Mouse (Mus musculus): ENCODE results near the gene Ahdc1. TPM values are rescaled to one million over a fixed set of nuclear protein-coding genes. Genes with fewer than 3 reads are reported as not detected.

The Ahdc1 gene
- polyA plus RNA-seq, 1 experiment from 2014 or later, result 14.6 TPM

GRCm38 (mm10) chr4:133074894-133075572, 64.0 kb downstream of the Ahdc1 start:
- Histone ChIP-seq H3K9me3 (no peaks in the 10 kb centered on the region), H3K9ac (no peak overlapping the region), H3K27ac (peak overlapping the region; percentile 8; the same call in 1 of the 2 replicates), H3K36me3 (peaks cover 64% of the 10 kb centered on the region), H3K4me1 (peaks cover 19% of the 10 kb centered on the region), H3K4me2 (replicated peaks) (no peak overlapping the region), H3K27me3 (no peaks in the 10 kb centered on the region), H3K4me3 (no peak overlapping the region)
- WGBS, result 72% methylated on average over 8 of the region's 8 CpGs
- ATAC-seq (ENCODE audit: insufficient number of reproducible peaks, insufficient read depth, low FRiP score, low TSS enrichment), result no peak

- no peaks in the 10 kb centered on the region for H3K27me3 ChIP-seq
- 62% methylated on average over 5 of the region's 5 CpGs for WGBS
- peaks cover 35% of the 10 kb centered on the region for H3K36me3 ChIP-seq
- no peaks in the 10 kb centered on the region for H3K9me3 ChIP-seq
- H3K4me3 ChIP-seq, result no peak overlapping the region
- H3K9ac ChIP-seq, result no peak overlapping the region
- H3K4me2 ChIP-seq (replicated peaks), result no peak overlapping the region
- ATAC-seq (ENCODE audit: insufficient number of reproducible peaks, insufficient read depth, low FRiP score, low TSS enrichment), result no peak
- peaks cover 8% of the 10 kb centered on the region for H3K4me1 ChIP-seq
- no peak overlapping the region for H3K27ac ChIP-seq
Measured at GRCm38 (mm10) chr4:133078947-133079346, 67.9 kb downstream of the Ahdc1 start.

- H3K4me3 ChIP-seq, result no peak overlapping the region
- H3K36me3 ChIP-seq, result peaks cover 31% of the 10 kb centered on the region
- 46% methylated on average over 7 of the region's 7 CpGs for WGBS
- H3K27me3 ChIP-seq, result no peaks in the 10 kb centered on the region
- no peak for ATAC-seq (ENCODE audit: insufficient number of reproducible peaks, insufficient read depth, low FRiP score, low TSS enrichment)
- peaks cover 11% of the 10 kb centered on the region for H3K4me1 ChIP-seq
- H3K9ac ChIP-seq, result no peak overlapping the region
- no peak overlapping the region for H3K4me2 ChIP-seq (replicated peaks)
- H3K9me3 ChIP-seq, result no peaks in the 10 kb centered on the region
- H3K27ac ChIP-seq, result peak overlapping the region; percentile 12; the same call in 1 of the 2 replicates
Measured at GRCm38 (mm10) chr4:133079416-133080113, 68.5 kb downstream of the Ahdc1 start.

GRCm38 (mm10) chr4:133080862-133081261, 69.8 kb downstream of the Ahdc1 start:
- no peak overlapping the region for H3K27ac ChIP-seq
- 91% methylated on average over 3 of the region's 3 CpGs for whole genome bisulfite sequencing
- no peak overlapping the region for H3K9ac ChIP-seq
- ATAC-seq (ENCODE audit: insufficient number of reproducible peaks, insufficient read depth, low FRiP score, low TSS enrichment), result no peak
- no peaks in the 10 kb centered on the region for H3K27me3 ChIP-seq
- peaks cover 24% of the 10 kb centered on the region for H3K4me1 ChIP-seq
- H3K9me3 ChIP-seq, result no peaks in the 10 kb centered on the region
- H3K36me3 ChIP-seq, result peaks cover 24% of the 10 kb centered on the region
- no peak overlapping the region for H3K4me3 ChIP-seq
- no peak overlapping the region for H3K4me2 ChIP-seq (replicated peaks)

- Histone ChIP-seq H3K27me3 (no peaks in the 10 kb centered on the region), H3K4me1 (peaks cover 36% of the 10 kb centered on the region), H3K9me3 (no peaks in the 10 kb centered on the region), H3K27ac (no peak overlapping the region), H3K4me3 (no peak overlapping the region), H3K4me2 (replicated peaks) (no peak overlapping the region), H3K9ac (no peak overlapping the region), H3K36me3 (peaks cover 20% of the 10 kb centered on the region)
- WGBS, result 84% methylated on average over 6 of the region's 6 CpGs
- no peak for ATAC-seq (ENCODE audit: insufficient number of reproducible peaks, insufficient read depth, low FRiP score, low TSS enrichment)
Measured at GRCm38 (mm10) chr4:133082216-133082773, 71.2 kb downstream of the Ahdc1 start.

- H3K4me3 ChIP-seq, result peak overlapping the region; percentile 42; the same call in 1 of the 2 replicates
- WGBS, result 11% methylated on average over 3 of the region's 3 CpGs
- H3K4me2 ChIP-seq (replicated peaks), result peak overlapping the region; percentile 97
- no peaks in the 10 kb centered on the region for H3K27me3 ChIP-seq
- H3K4me1 ChIP-seq, result peaks cover 43% of the 10 kb centered on the region
- peaks cover 4% of the 10 kb centered on the region; the same call in 1 of the 2 replicates for H3K36me3 ChIP-seq
- H3K9ac ChIP-seq, result peak overlapping the region; percentile 59; the same call in 1 of the 2 replicates
- no peaks in the 10 kb centered on the region for H3K9me3 ChIP-seq
- peak overlapping the region; percentile 76 for H3K27ac ChIP-seq
- no peak for ATAC-seq (ENCODE audit: insufficient number of reproducible peaks, insufficient read depth, low FRiP score, low TSS enrichment)
Measured at GRCm38 (mm10) chr4:133083991-133084861, 73.2 kb downstream of the Ahdc1 start.

- Histone ChIP-seq H3K36me3 (no peaks in the 10 kb centered on the region), H3K27me3 (no peaks in the 10 kb centered on the region), H3K4me2 (replicated peaks) (peak overlapping the region; percentile 97), H3K4me1 (peaks cover 50% of the 10 kb centered on the region), H3K27ac (peak overlapping the region; percentile 76), H3K9ac (peak overlapping the region; percentile 59), H3K4me3 (peak overlapping the region; percentile 42), H3K9me3 (no peaks in the 10 kb centered on the region)
- under 1% methylated on average over 53 of the region's 53 CpGs for WGBS
- no peak for ATAC-seq (ENCODE audit: insufficient number of reproducible peaks, insufficient read depth, low FRiP score, low TSS enrichment)
Measured at GRCm38 (mm10) chr4:133085011-133085782, 74.1 kb downstream of the Ahdc1 start.

GRCm38 (mm10) chr4:133085783-133086342, 74.8 kb downstream of the Ahdc1 start:
- Histone ChIP-seq H3K4me2 (replicated peaks) (peak overlapping the region; percentile 97), H3K4me1 (peaks cover 56% of the 10 kb centered on the region), H3K36me3 (no peaks in the 10 kb centered on the region), H3K27me3 (no peaks in the 10 kb centered on the region), H3K27ac (peak overlapping the region; percentile 76), H3K4me3 (peak overlapping the region; percentile 42), H3K9me3 (no peaks in the 10 kb centered on the region), H3K9ac (no peak overlapping the region)
- peak; percentile 48; the same call in 1 of the 2 replicates for ATAC-seq (ENCODE audit: insufficient number of reproducible peaks, insufficient read depth, low FRiP score, low TSS enrichment)
- WGBS, result 5% methylated on average over 12 of the region's 12 CpGs

- Histone ChIP-seq H3K9ac (no peak overlapping the region), H3K4me1 (peaks cover 66% of the 10 kb centered on the region), H3K36me3 (no peaks in the 10 kb centered on the region), H3K4me2 (replicated peaks) (no peak overlapping the region), H3K27ac (peak overlapping the region; percentile 41; the same call in 1 of the 2 replicates), H3K27me3 (no peaks in the 10 kb centered on the region), H3K4me3 (no peak overlapping the region), H3K9me3 (no peaks in the 10 kb centered on the region)
- no peak for ATAC-seq (ENCODE audit: insufficient number of reproducible peaks, insufficient read depth, low FRiP score, low TSS enrichment)
- 84% methylated on average over 6 of the region's 6 CpGs for WGBS
Measured at GRCm38 (mm10) chr4:133087177-133087714, 76.2 kb downstream of the Ahdc1 start.

GRCm38 (mm10) chr4:133087835-133088234, 76.8 kb downstream of the Ahdc1 start:
- no peak for ATAC-seq (ENCODE audit: insufficient number of reproducible peaks, insufficient read depth, low FRiP score, low TSS enrichment)
- Histone ChIP-seq H3K9ac (no peak overlapping the region), H3K4me2 (replicated peaks) (no peak overlapping the region), H3K9me3 (no peaks in the 10 kb centered on the region), H3K27me3 (no peaks in the 10 kb centered on the region), H3K4me1 (peaks cover 71% of the 10 kb centered on the region), H3K4me3 (no peak overlapping the region), H3K27ac (peak overlapping the region; percentile 41), H3K36me3 (no peaks in the 10 kb centered on the region)
- 36% methylated on average over 8 of the region's 8 CpGs for WGBS

Data from embryonic facial prominence, embryonic 12.5 days (tissue).